Mouse (Mus musculus) cerebellum, postnatal 14 days (tissue): Measurements from ENCODE around the gene Zfp663.

Source experiments
- DNase-seq, 2 experiments: peaks; one replicate each; pipeline ENCODE4 v3.0.0; 2021; ENCODE audit warnings: mixed read lengths in 2 of 2

Zfp663 gene

GRCm38 (mm10) chr2:165368496-165368895, at the start of gene Zfp663:
Gene Zfp663, minus strand, starts transcription at chr2:165368729.
- DNase-seq = no peak

- DNase-seq = peak; percentile 73 to 82
These were observed 48.8 kb upstream of the Zfp663 start for GRCm38 (mm10) chr2:165417291-165417690.

- DNase-seq = no peak
These were observed 47.3 kb upstream of the Zfp663 start for GRCm38 (mm10) chr2:165415795-165416194.

- no peak for DNase-seq
These were observed 46.7 kb upstream of the Zfp663 start for GRCm38 (mm10) chr2:165415141-165415721.

GRCm38 (mm10) chr2:165414321-165414720, 45.8 kb upstream of the Zfp663 start:
- DNase-seq = no peak

- peak; percentile 58 to 69 for DNase-seq
These were observed 45.4 kb upstream of the Zfp663 start for GRCm38 (mm10) chr2:165413884-165414283.

- peak; percentile 78 to 84 for DNase-seq
These were observed 39.3 kb upstream of the Zfp663 start for GRCm38 (mm10) chr2:165407700-165408301.

GRCm38 (mm10) chr2:165405351-165405750, 36.8 kb upstream of the Zfp663 start:
- no peak for DNase-seq

GRCm38 (mm10) chr2:165404951-165405350, 36.4 kb upstream of the Zfp663 start:
- no peak for DNase-seq

GRCm38 (mm10) chr2:165398164-165398785, 29.7 kb upstream of the Zfp663 start:
- peak; percentile 33 to 64 for DNase-seq

GRCm38 (mm10) chr2:165397502-165398163, 29.1 kb upstream of the Zfp663 start:
- peak; percentile 36 to 41 for DNase-seq

GRCm38 (mm10) chr2:165396831-165397501, 28.4 kb upstream of the Zfp663 start:
- DNase-seq = no peak

- DNase-seq = no peak
These were observed 23.6 kb upstream of the Zfp663 start for GRCm38 (mm10) chr2:165392156-165392555.

- peak; percentile 58 to 62 for DNase-seq
These were observed 23.0 kb upstream of the Zfp663 start for GRCm38 (mm10) chr2:165391561-165391960.

GRCm38 (mm10) chr2:165389299-165389952, 20.9 kb upstream of the Zfp663 start:
- DNase-seq = no peak

GRCm38 (mm10) chr2:165387844-165388495, 19.4 kb upstream of the Zfp663 start, which contains the start of gene Zfp334:
Gene Zfp334, minus strand, starts transcription at chr2:165388259.
- DNase-seq = peak; percentile 99

- DNase-seq = no peak
These were observed 18.8 kb upstream of the Zfp663 start for GRCm38 (mm10) chr2:165387370-165387769.

- DNase-seq = no peak
These were observed 11.5 kb upstream of the Zfp663 start for GRCm38 (mm10) chr2:165380050-165380449.

- DNase-seq = no peak
These were observed 7.5 kb upstream of the Zfp663 start for GRCm38 (mm10) chr2:165376001-165376400.

- DNase-seq = no peak
These were observed 6.9 kb upstream of the Zfp663 start for GRCm38 (mm10) chr2:165375478-165375877.

GRCm38 (mm10) chr2:165371066-165371465, 2.5 kb upstream of the Zfp663 start:
- DNase-seq = peak; percentile 42 to 43

- DNase-seq = no peak
These were observed 1.8 kb upstream of the Zfp663 start for GRCm38 (mm10) chr2:165370348-165370747.
